Mouse (Mus musculus) small intestine, adult 2 months (tissue): ENCODE data around the gene Apoe.

Experiments used
- CTCF ChIP-seq: fragments of 200-500 bp; IDR thresholded peaks from 2 replicates; pipeline ENCODE4 v1.5.1; 2012; ENCODE audit warnings: low read depth, mild to moderate bottlenecking, control low read depth, inconsistent platforms, low read length, moderate library complexity, mixed read lengths; ENCODE audit not compliant: insufficient replicate concordance, insufficient read length; ENCODE audit errors: extremely low read depth
- POLR2A ChIP-seq: fragments of 200-500 bp; IDR thresholded peaks from 2 replicates; pipeline ENCODE4 v1.6.1; 2012; ENCODE audit warnings: low read depth, mild to moderate bottlenecking, control low read depth, inconsistent platforms, low read length, moderate library complexity

DNA sequence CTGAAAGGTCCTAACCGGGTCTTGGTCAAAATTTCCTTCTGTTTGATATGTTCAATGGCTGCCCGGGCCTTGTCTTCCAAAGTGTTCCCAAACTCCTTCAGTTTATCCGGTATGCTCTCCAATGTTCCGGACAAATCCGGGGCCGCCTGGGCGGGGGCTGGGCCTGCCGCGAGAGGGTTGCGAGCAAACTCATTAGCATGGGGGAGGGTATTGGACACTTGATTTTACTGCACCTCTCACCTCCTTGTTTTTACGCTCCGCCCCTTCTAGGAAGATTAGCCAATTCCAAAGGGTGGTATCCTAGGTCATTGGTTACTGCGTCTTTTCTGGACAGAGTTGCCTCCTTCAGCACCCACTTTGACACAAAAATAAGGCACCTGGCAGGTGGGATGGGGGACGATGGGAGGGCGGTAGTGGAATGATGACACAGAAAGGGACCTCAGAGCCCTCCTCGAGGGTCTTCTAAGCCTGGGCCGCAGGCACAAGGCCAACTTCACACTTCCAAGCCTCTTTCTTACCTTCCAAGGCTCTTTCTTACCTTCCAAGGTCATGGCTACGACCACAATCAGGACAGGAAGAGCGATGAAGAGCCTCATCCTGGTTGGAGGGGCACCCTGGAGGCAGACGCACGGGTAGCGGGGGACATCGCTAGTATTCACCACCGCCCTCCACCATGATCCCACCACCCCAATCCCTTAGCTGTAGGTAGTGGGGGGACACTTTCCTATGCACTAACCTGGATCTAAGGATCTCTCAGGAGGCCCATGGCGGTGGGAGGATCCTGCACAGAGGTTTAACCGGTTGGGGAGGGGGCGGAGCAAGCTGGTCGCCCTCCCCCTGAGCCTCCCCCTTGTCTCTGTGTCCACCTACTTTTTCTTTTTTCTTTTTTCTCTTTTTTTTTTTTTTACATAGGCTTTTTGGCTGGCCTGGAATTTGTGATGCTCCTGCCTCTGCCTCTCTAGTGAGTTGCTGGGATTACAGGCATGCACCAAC lies 6.8 kb downstream of the Apoe start, which contains the start of gene Apoc1:
- no peak for TF ChIP-seq POLR2A
- TF ChIP-seq CTCF = no peak
